Mouse (Mus musculus): ENCODE measurements at regions not wholly inside any gene's neighbourhood (a gene's known extent, or its start where the extent isn't known, plus 50 kb on each side); places are given as distances from the start of the nearest gene placed in this dataset.

GRCm38 (mm10) chr10:96504340-96504739 is 112.5 kb upstream of the Btg1 start:
- no peak for DNase-seq

GRCm38 (mm10) chr10:96515164-96515922 is 101.5 kb upstream of the Btg1 start:
- no peak for DNase-seq

- DNase-seq = no peak
Measured at GRCm38 (mm10) chr10:96515923-96516258, 100.9 kb upstream of the Btg1 start.

GRCm38 (mm10) chr10:96519411-96519810 is 97.4 kb upstream of the Btg1 start:
- no peak for DNase-seq

- DNase-seq = no peak
Measured at GRCm38 (mm10) chr10:96520995-96521760, 95.6 kb upstream of the Btg1 start.

- no peak for DNase-seq
Measured at GRCm38 (mm10) chr10:96523967-96524801, 92.6 kb upstream of the Btg1 start.

- no peak for DNase-seq
Measured at GRCm38 (mm10) chr10:96527864-96528263, 88.9 kb upstream of the Btg1 start.

GRCm38 (mm10) chr10:96534547-96535124 is 82.2 kb upstream of the Btg1 start:
- DNase-seq = no peak

- DNase-seq = no peak
Measured at GRCm38 (mm10) chr10:96535461-96535860, 81.3 kb upstream of the Btg1 start.

- DNase-seq = no peak
Measured at GRCm38 (mm10) chr10:96540828-96541227, 76.0 kb upstream of the Btg1 start.

GRCm38 (mm10) chr10:96545312-96545711 is 71.5 kb upstream of the Btg1 start:
- DNase-seq = no peak

GRCm38 (mm10) chr10:96545761-96546388 is 70.9 kb upstream of the Btg1 start:
- DNase-seq = no peak

- no peak for DNase-seq
Measured at GRCm38 (mm10) chr10:96549651-96550050, 67.2 kb upstream of the Btg1 start.

GRCm38 (mm10) chr10:96550266-96550665 is 66.5 kb upstream of the Btg1 start:
- DNase-seq = no peak

- no peak for DNase-seq
Measured at GRCm38 (mm10) chr10:96557336-96557735, 59.5 kb upstream of the Btg1 start.

GRCm38 (mm10) chr10:96565343-96565742 is 51.5 kb upstream of the Btg1 start:
- no peak for DNase-seq
